Mouse (Mus musculus) kidney, postnatal 25 days (tissue): Measurements from ENCODE around the gene Lrrc41.
A peak's percentile ranks its signal among the peaks of the same experiment; 100 is the strongest.

Source experiments
- DNase-seq, 2 experiments: peaks; one replicate each; pipeline ENCODE4 v3.0.0; 2021; ENCODE audit warnings: mixed read lengths in 2 of 2

Gene Lrrc41

GRCm38 (mm10) chr4:116077240-116078095, 2.4 kb downstream of the Lrrc41 start:
- peak in 1 of 2 experiments; percentile 36 for DNase-seq

GRCm38 (mm10) chr4:116088510-116089249, 13.6 kb downstream of the Lrrc41 start:
- no peak for DNase-seq

DNA sequence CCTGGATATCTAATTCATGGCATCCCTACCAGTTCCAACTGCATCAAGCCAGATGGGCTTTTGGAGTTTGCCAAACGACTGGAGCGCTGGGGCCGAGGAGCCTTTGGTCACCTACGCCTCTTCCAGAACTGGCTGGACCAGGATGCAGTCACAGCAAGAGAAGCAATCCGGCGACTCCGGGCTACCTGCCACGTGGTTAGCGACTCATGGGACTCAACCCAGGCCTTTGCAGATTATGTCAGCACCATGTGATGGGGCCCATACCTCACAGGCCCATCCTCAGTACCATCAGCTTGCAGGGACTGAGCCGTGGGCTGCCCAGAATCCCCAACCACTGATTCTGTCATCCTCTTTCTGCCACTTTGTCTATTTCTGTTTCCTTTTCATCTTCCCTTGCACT, 21.2 kb downstream of the Lrrc41 start:
- DNase-seq: no peak

DNA sequence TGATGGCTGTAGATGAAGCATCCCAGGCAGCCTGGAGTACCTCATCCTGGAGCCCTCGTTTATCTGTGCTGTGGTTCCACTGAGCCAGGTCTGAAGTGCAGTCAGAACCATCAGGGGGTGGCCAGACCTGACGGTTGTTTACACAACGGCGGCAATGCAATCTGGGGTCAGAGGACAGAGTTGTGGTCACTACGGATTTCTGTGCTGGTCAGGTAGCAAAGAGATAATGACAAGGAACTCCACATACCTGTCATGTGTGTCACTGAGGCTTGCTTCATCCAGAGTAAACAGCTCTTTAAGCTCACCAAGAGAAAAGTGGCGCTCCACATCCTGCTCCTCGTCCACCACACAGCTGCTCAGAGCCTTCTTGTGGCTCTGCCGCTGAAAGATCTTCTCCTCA, 22.1 kb downstream of the Lrrc41 start:
- no peak for DNase-seq

- no peak for DNase-seq
Measured at GRCm38 (mm10) chr4:116100959-116101358, 25.9 kb downstream of the Lrrc41 start.

DNA sequence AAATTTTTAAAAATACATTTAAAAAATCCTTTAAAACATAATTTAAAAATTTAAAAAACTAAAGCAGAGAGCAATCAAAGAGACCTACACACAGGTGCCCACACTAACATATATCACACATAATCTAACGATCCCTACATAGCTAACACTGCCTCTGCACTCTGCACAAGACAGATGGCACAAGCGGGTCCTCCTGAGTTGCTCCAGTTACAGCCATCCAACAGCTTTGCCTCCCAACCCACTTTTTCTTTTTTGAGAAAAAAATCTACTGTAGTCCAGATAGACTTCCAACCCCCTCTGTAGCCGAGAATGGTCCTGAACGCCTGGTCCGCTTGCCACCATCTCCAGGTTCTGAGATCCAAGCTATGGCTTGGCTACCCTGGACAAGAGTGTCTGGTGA, 30.2 kb downstream of the Lrrc41 start:
- no peak for DNase-seq

- DNase-seq: no peak
Measured at GRCm38 (mm10) chr4:116110695-116111094, 35.6 kb downstream of the Lrrc41 start.

- DNase-seq: no peak
Measured at GRCm38 (mm10) chr4:116111486-116111885, 36.4 kb downstream of the Lrrc41 start.

GRCm38 (mm10) chr4:116122762-116123161, 47.7 kb downstream of the Lrrc41 start:
- no peak for DNase-seq

DNA sequence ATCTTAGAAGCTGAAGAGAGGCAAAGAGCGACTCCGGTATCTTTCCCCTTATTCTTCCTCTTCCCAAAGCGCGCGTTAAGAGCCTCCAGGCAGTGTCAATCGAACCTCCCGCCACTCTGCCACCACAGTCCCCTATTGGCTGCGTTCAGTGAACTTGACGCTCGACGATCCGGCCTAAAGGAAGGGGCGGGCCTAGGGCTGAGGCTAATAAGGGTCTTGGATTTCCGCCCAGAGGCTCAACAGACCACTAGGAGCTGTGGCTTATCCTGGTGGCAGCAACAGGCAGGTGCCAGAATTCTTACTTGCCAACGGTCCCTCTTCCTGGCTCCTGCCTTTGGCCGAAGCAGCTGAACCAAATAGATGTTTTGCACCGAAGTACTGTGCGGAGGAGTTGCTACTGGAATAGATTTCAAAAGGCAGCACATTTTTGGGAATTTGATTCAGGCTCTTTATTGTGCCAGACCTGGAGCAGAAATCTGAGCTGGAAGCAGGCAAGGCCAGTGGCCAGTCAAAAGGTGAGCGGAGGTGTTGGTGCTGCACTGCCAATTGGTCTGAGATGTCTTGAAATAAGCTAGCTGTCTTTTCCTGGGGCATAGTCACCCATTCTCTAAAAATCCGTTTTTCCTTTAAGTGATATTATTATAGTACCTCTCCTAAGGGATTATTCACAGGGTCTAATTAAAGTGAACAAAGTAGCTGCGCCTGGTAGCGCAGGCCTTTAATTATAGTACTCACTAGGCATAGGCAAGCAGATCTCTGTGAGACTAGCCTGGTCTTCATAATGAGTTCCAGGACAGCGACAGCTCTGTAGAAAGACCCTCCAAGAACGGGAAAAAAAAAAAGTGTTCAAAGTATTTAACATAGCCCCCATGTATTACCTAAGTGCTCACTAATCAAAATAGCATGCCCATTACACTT, 48.8 kb downstream of the Lrrc41 start, which contains the start of the genes Rad54l and Pomgnt1:
Gene Rad54l (minus strand): TSS at position 89 of the 918 bp plus-strand sequence.
Gene Pomgnt1 (plus strand): TSS at position 239 of the 918 bp plus-strand sequence.
- DNase-seq: peak; percentile 87 to 93

DNA sequence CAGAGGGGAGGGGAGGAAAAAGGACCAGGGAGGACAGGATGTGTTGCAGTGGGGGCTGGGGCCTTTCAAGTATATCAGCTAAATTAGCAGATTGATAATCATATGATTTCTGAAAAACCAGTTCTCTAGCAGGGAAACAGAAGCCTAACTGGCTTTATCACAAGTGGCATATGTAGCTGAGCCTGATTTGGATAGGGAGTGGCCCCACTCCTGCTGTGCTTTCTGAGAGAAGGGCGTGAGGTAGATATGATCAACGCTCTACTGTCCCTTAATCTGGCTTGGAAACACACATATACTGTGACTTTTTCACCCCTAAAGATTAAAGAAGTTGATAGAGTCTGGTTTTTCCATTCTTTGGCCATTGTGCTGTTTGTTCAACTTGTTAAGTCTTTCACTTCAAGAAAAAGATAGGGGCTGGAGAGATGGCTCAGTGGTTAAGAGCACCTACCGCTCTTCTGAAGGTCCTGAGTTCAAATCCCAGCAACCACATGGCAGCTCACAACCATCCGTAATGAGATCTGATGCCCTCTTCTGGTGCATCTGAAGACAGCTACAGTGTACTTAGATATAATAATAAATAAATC, 50.8 kb downstream of the Lrrc41 start:
- no peak for DNase-seq

GRCm38 (mm10) chr4:116127956-116128355, 52.9 kb downstream of the Lrrc41 start:
- no peak for DNase-seq

- no peak for DNase-seq
Measured at GRCm38 (mm10) chr4:116133126-116133525, 58.1 kb downstream of the Lrrc41 start.

DNA sequence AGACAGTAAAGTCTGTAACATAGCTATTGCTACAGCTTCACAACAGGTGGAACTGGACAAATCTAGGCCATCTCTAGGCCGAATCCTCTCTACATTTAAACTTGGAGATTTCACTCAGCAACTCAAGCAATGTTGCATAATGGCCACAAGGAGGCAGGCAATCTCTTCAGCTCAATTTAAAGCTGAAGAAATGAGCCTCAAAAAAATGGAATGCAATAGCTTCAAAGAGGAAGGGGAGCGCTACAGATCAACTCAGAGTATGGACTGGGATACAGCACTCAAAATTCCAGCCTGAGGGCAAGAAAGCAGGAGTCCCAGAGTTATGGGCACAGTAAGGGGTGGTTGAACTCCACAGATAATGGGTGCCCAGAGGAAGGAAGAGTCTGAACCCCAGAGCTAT, 59.9 kb downstream of the Lrrc41 start:
- no peak for DNase-seq

GRCm38 (mm10) chr4:116137421-116137996, 62.4 kb downstream of the Lrrc41 start:
- DNase-seq: no peak

- DNase-seq: no peak
Measured at GRCm38 (mm10) chr4:116140801-116141574, 65.9 kb downstream of the Lrrc41 start.

GRCm38 (mm10) chr4:116141736-116142135, 66.7 kb downstream of the Lrrc41 start:
- no peak for DNase-seq

- DNase-seq: peak in 1 of 2 experiments; percentile 44
Measured at GRCm38 (mm10) chr4:116142269-116142668, 67.2 kb downstream of the Lrrc41 start.

GRCm38 (mm10) chr4:116143317-116143811, 68.3 kb downstream of the Lrrc41 start:
- DNase-seq: peak; percentile 44 to 76

- DNase-seq: peak; percentile 72 to 88
Measured at GRCm38 (mm10) chr4:116143891-116144717, 69.0 kb downstream of the Lrrc41 start.
